Mouse (Mus musculus) urinary bladder, postnatal 10 days (tissue): ENCODE results near the gene Defb38.

ENCODE experiments used
- DNase-seq: peaks from one replicate; pipeline ENCODE4 v3.0.0; 2022; ENCODE audit warnings: low spot score

The Defb38 gene

GRCm38 (mm10) chr8:19026466-19026865, at the start of gene Defb38:
Gene Defb38, minus strand, starts transcription at chr8:19026566.
- no peak for DNase-seq

- DNase-seq, result no peak
Observed at GRCm38 (mm10) chr8:19066013-19066412, 39.6 kb upstream of the Defb38 start.

GRCm38 (mm10) chr8:19064710-19065109, 38.3 kb upstream of the Defb38 start, which contains the start of gene Defb39:
Gene Defb39, minus strand, starts transcription at chr8:19064810.
- no peak for DNase-seq

- no peak for DNase-seq
Observed at GRCm38 (mm10) chr8:19062891-19063290, 36.5 kb upstream of the Defb38 start.

GRCm38 (mm10) chr8:19045242-19045641, 18.9 kb upstream of the Defb38 start:
- DNase-seq, result no peak
